Mouse (Mus musculus): ENCODE data around the gene Gpx6. TPM values are rescaled to one million over a fixed set of nuclear protein-coding genes. Genes with fewer than 3 reads are reported as not detected.

The Gpx6 gene
- not detected in 2 replicates for polyA plus RNA-seq (2015; fragmentation: Nextera tagmentation; extraction: Ambion mirVana)

- Histone ChIP-seq H3K27me3 (no peaks in the 10 kb centered on the region), H3K9me3 (replicated peaks) (no peaks in the 10 kb centered on the region), H3K36me3 (no peaks in the 10 kb centered on the region), H3K27ac (no peak within 1 kb of the TSS), H3K4me3 (replicated peaks) (no peak within 1 kb of the TSS), H3K9ac (no peak within 1 kb of the TSS), H3K4me2 (no peak within 1 kb of the TSS), H3K4me1 (replicated peaks) (peaks cover 5% of the 10 kb centered on the region)
- 28% methylated on average over 3 of the region's 3 CpGs for WGBS (ENCODE audit: insufficient replicate concordance)
- ATAC-seq (ENCODE audit: low read depth): no peak
- no peak for DNase-seq
Measured at GRCm38 (mm10) chr13:21311926-21312325, at the start of gene Gpx6. Gpx6 (plus strand) TSS chr13:21312125.

DNA sequence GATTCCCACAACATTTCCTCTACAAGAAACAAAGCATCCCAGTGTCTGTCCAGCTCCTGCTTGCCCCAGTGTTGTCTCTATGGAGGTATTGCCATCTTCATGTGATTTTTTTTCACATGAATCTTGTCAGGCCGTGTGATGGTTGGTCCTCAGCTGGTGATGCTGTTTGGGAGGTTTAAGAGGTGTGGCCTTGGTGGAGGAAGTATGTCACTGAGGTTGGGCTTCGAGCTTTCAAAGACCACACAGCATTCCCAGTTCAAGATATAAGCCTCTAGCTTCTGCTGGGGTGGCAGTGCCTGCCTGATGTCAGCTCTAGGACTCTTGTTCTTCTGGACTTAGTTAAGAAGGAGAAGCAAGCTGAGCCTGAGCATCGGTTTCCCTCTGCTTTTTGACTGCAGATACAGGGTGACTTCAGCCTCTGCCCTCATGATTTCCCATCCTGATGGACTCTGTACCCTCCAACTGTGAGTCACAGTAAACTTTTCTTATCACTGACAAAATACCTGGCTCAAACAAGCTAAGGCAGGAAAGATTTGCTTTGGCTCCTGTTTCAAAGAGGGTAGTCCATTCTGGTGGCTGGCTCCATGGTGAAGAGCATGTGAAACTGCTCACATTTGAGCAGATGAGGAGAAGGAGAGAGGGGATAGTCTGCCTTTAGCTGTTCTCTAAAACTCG lies 49.0 kb upstream of the Gpx6 start:
- H3K27me3 ChIP-seq: peaks cover 17% of the 10 kb centered on the region
- ATAC-seq (ENCODE audit: low read depth) (peak; percentile 29), DNase-seq (no peak)
- no peaks in the 10 kb centered on the region for H3K9me3 ChIP-seq (replicated peaks)
- no peaks in the 10 kb centered on the region for H3K36me3 ChIP-seq
- H3K4me2 ChIP-seq: peak overlapping the region; percentile 61
- 0 out of 2 replicates have a peak overlapping the region, but pooled peaks have one; percentile 32 for H3K27ac ChIP-seq
- H3K9ac ChIP-seq: no peak overlapping the region
- H3K4me3 ChIP-seq (replicated peaks): peak overlapping the region; percentile 60
- H3K4me1 ChIP-seq (replicated peaks): peaks cover 53% of the 10 kb centered on the region
- WGBS (ENCODE audit: insufficient replicate concordance): 32% methylated on average over 4 of the region's 4 CpGs

DNA sequence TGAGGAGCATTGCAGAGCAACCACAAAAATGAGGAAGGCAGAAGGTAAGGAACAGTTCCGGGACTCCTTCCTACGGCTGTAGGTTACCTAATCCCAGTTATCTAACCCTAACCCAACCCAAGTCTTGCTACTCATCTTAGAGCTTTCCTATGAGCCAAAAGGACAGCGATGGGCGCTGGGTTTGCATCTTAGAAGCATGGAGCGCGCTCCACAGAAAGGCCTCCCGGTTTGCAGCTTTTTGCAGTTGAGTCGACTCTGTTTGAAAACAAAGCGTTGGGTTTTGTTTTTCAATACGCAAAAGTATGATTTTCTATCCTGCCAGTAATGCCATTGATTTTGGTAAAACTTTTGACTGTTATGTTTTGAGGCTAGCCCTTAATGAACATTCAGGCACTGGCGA lies 48.0 kb upstream of the Gpx6 start:
- Histone ChIP-seq H3K4me1 (replicated peaks) (peaks cover 54% of the 10 kb centered on the region), H3K9me3 (replicated peaks) (no peaks in the 10 kb centered on the region), H3K4me2 (peak overlapping the region; percentile 61), H3K27me3 (peaks cover 9% of the 10 kb centered on the region; the same call in 1 of the 2 replicates), H3K36me3 (no peaks in the 10 kb centered on the region), H3K27ac (peak overlapping the region; percentile 9), H3K4me3 (replicated peaks) (peak overlapping the region; percentile 60), H3K9ac (peak overlapping the region; percentile 49)
- whole genome bisulfite sequencing (ENCODE audit: insufficient replicate concordance): 1% methylated on average over 11 of the region's 11 CpGs
- no peak for ATAC-seq (ENCODE audit: low read depth)
- no peak for DNase-seq

DNA sequence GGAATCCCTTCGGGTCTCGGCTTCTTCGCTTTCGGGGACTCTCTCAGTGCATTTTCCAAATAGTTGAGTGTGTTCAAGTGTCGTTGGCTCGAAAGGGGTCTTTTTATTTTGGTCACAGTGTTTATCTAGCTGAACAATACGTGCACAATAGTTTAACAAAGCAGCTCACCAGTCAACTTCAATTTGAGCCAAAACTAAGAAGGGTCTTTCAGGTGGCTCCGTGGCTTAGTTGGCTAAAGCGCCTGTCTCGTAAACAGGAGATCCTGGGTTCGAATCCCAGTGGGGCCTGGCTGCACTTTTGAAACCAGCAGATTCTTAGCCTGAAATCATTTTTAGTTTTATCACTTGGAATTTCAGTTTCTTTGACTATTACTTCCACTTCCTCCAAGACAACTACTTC lies 47.6 kb upstream of the Gpx6 start:
- no peak overlapping the region for H3K27ac ChIP-seq
- peaks cover 54% of the 10 kb centered on the region for H3K4me1 ChIP-seq (replicated peaks)
- peak overlapping the region; percentile 49 for H3K9ac ChIP-seq
- H3K4me3 ChIP-seq (replicated peaks): peak overlapping the region; percentile 60
- DNase-seq (peak; percentile 66), ATAC-seq (ENCODE audit: low read depth) (no peak)
- H3K36me3 ChIP-seq: no peaks in the 10 kb centered on the region
- H3K9me3 ChIP-seq (replicated peaks): no peaks in the 10 kb centered on the region
- WGBS (ENCODE audit: insufficient replicate concordance): under 1% methylated on average over 11 of the region's 11 CpGs
- peak overlapping the region; percentile 61 for H3K4me2 ChIP-seq
- peaks cover 9% of the 10 kb centered on the region; the same call in 1 of the 2 replicates for H3K27me3 ChIP-seq

GRCm38 (mm10) chr13:21265736-21266135 lies 46.2 kb upstream of the Gpx6 start:
- no peak overlapping the region for H3K4me3 ChIP-seq (replicated peaks)
- no peak overlapping the region for H3K27ac ChIP-seq
- DNase-seq (no peak), ATAC-seq (ENCODE audit: low read depth) (no peak)
- no peak overlapping the region for H3K9ac ChIP-seq
- H3K9me3 ChIP-seq (replicated peaks): no peaks in the 10 kb centered on the region
- H3K4me1 ChIP-seq (replicated peaks): peaks cover 46% of the 10 kb centered on the region
- H3K36me3 ChIP-seq: no peaks in the 10 kb centered on the region
- 51% methylated on average over 2 of the region's 2 CpGs for WGBS (ENCODE audit: insufficient replicate concordance)
- peaks cover 9% of the 10 kb centered on the region; the same call in 1 of the 2 replicates for H3K27me3 ChIP-seq
- H3K4me2 ChIP-seq: no peak overlapping the region

GRCm38 (mm10) chr13:21267541-21267940 lies 44.4 kb upstream of the Gpx6 start:
- no peaks in the 10 kb centered on the region for H3K36me3 ChIP-seq
- H3K27me3 ChIP-seq: peaks cover 2% of the 10 kb centered on the region; the same call in 1 of the 2 replicates
- WGBS (ENCODE audit: insufficient replicate concordance): 16% methylated on average over 4 of the region's 4 CpGs
- 0 out of 2 replicates have a peak overlapping the region, but pooled peaks have one; percentile 46 for H3K9ac ChIP-seq
- ATAC-seq (ENCODE audit: low read depth): peak; percentile 49; the same call in 1 of the 2 replicates
- no peak overlapping the region for H3K27ac ChIP-seq
- peak overlapping the region; percentile 63 for H3K4me2 ChIP-seq
- peak overlapping the region; percentile 40 for H3K4me3 ChIP-seq (replicated peaks)
- peak; percentile 35 for DNase-seq
- peaks cover 36% of the 10 kb centered on the region for H3K4me1 ChIP-seq (replicated peaks)
- no peaks in the 10 kb centered on the region for H3K9me3 ChIP-seq (replicated peaks)

DNA sequence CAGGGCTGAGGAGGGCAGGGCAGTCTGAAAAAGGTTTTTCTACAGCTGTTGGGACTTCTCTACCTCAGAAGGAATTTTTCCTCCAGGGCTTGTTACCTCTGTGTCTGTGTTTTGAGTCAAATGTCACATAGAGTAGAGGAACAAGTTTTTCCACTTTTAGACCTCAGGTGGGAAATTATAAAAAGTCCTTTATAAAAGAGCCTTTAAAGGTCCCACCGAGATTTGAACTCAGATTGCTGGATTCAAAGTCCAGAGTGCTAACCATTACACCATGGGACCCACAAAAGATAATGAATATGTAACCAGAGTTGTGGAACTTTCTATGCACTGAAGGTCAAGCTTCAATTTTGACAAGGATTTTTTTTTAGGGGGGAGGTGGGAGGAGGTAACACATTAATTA lies 43.7 kb upstream of the Gpx6 start:
- H3K36me3 ChIP-seq: no peaks in the 10 kb centered on the region
- peak overlapping the region; percentile 40 for H3K4me3 ChIP-seq (replicated peaks)
- 4% methylated on average over 1 of the region's 1 CpGs for WGBS (ENCODE audit: insufficient replicate concordance)
- H3K27ac ChIP-seq: no peak overlapping the region
- ATAC-seq (ENCODE audit: low read depth) (0 out of 2 replicates have a peak, but pooled peaks have one; percentile 32), DNase-seq (no peak)
- no peaks in the 10 kb centered on the region for H3K9me3 ChIP-seq (replicated peaks)
- H3K27me3 ChIP-seq: no peaks in the 10 kb centered on the region
- peaks cover 29% of the 10 kb centered on the region for H3K4me1 ChIP-seq (replicated peaks)
- peak overlapping the region; percentile 63 for H3K4me2 ChIP-seq
- H3K9ac ChIP-seq: peak overlapping the region; percentile 46; the same call in 1 of the 2 replicates

DNA sequence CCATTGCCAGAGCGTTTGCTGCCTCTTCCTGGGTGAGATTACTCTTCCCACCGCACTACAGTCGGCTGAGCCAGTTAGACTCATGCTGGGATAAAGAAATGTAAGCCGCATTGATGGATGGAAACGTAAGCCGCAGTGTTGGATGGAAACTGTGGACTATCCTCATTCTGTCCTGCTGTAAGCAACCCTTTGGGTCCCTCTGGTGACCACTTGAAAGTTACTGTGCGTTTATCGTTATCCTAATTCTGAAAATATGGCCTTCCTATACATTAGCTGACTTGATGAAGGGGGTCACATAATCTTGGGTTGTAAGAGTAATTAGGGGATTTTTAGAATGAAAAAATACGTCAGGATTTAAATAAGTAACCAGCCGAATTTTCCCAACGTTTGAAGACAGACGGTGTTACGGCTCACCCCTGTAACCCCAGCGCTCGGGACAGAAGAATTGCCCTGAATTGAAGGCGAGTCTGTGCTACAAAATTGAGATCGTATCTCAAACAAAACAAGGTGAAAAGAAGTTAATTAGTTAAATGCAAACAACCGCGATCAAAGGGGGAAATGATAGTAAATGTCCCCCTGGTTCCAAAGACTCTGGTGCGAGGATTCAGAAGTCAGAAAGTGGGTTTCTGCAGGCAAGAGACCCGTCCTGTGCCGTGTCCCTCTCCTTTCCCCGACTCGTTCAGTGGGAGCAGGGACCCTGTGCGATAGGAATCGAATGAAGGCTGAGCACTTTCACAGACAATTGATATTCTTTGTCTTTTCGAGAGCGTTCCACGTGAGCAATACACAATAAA lies 36.7 kb upstream of the Gpx6 start:
- H3K27me3 ChIP-seq: no peaks in the 10 kb centered on the region
- peak overlapping the region; percentile 73 for H3K9ac ChIP-seq
- WGBS (ENCODE audit: insufficient replicate concordance): under 1% methylated on average over 29 of the region's 29 CpGs
- peak overlapping the region; percentile 81 for H3K4me2 ChIP-seq
- no peaks in the 10 kb centered on the region for H3K9me3 ChIP-seq (replicated peaks)
- peaks cover 31% of the 10 kb centered on the region for H3K4me1 ChIP-seq (replicated peaks)
- peak; percentile 49; the same call in 1 of the 2 replicates for ATAC-seq (ENCODE audit: low read depth)
- DNase-seq: peak; percentile 27
- peak overlapping the region; percentile 68 for H3K4me3 ChIP-seq (replicated peaks)
- H3K27ac ChIP-seq: no peak overlapping the region
- H3K36me3 ChIP-seq: no peaks in the 10 kb centered on the region

GRCm38 (mm10) chr13:21275815-21276550 lies 35.9 kb upstream of the Gpx6 start:
- Histone ChIP-seq H3K4me1 (replicated peaks) (peaks cover 34% of the 10 kb centered on the region), H3K9ac (peak overlapping the region; percentile 73), H3K36me3 (no peaks in the 10 kb centered on the region), H3K4me2 (peak overlapping the region; percentile 81), H3K9me3 (replicated peaks) (no peaks in the 10 kb centered on the region), H3K27me3 (no peaks in the 10 kb centered on the region), H3K27ac (no peak overlapping the region), H3K4me3 (replicated peaks) (peak overlapping the region; percentile 68)
- DNase-seq: peak; percentile 79
- peak; percentile 79 for ATAC-seq (ENCODE audit: low read depth)
- under 1% methylated on average over 25 of the region's 25 CpGs for WGBS (ENCODE audit: insufficient replicate concordance)

GRCm38 (mm10) chr13:21276551-21276950 lies 35.4 kb upstream of the Gpx6 start:
- peaks cover 34% of the 10 kb centered on the region for H3K4me1 ChIP-seq (replicated peaks)
- H3K9ac ChIP-seq: peak overlapping the region; percentile 73
- no peaks in the 10 kb centered on the region for H3K36me3 ChIP-seq
- peak overlapping the region; percentile 68 for H3K4me3 ChIP-seq (replicated peaks)
- H3K27me3 ChIP-seq: no peaks in the 10 kb centered on the region
- H3K9me3 ChIP-seq (replicated peaks): no peaks in the 10 kb centered on the region
- DNase-seq (no peak), ATAC-seq (ENCODE audit: low read depth) (no peak)
- WGBS (ENCODE audit: insufficient replicate concordance): 0% methylated on average over 9 of the region's 9 CpGs
- no peak overlapping the region for H3K27ac ChIP-seq
- peak overlapping the region; percentile 81 for H3K4me2 ChIP-seq

DNA sequence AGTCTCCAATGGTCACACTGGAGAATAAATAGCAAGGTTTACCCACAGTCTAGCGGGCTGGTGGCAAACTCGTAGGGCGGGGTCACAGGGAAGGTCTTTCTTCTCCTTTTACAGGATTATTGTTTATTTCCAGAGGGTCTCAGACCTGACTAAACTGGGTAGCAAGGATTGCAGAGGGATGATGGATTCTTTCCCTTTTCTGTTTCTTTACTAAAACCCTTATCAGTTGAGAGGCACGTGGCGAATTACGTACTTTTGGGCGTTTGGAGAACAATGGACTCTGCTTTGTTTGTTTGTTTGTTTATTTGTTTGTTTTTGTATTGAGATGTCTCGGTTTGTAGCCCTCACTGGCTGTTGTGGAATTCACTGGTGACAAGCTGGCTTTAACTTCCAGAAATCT lies 32.8 kb upstream of the Gpx6 start:
- Histone ChIP-seq H3K36me3 (no peaks in the 10 kb centered on the region), H3K27ac (no peak overlapping the region), H3K4me2 (peak overlapping the region; percentile 72), H3K4me3 (replicated peaks) (peak overlapping the region; percentile 61), H3K4me1 (replicated peaks) (peaks cover 29% of the 10 kb centered on the region), H3K27me3 (0 out of 2 replicates have a peak, but pooled peaks cover under 1% of the 10 kb centered on the region), H3K9me3 (replicated peaks) (no peaks in the 10 kb centered on the region), H3K9ac (peak overlapping the region; percentile 54)
- ATAC-seq (ENCODE audit: low read depth): no peak
- DNase-seq: no peak
- 3% methylated on average over 8 of the region's 8 CpGs for WGBS (ENCODE audit: insufficient replicate concordance)

Data from liver, embryonic 13.5 days (tissue).